Mouse (Mus musculus): Measurements from ENCODE around the gene Fam126a. TPM values are rescaled to one million over a fixed set of nuclear protein-coding genes. Genes with fewer than 3 reads are reported as not detected.

Fam126a gene
- total and polyA plus RNA-seq, 3 experiments, result 30.0 to 51.1 (median 34.7) TPM

- H3K27ac ChIP-seq (ENCODE audit: control insufficient read depth, low read depth, low read length), result no peak overlapping the region
- no peaks in the 10 kb centered on the region for H3K79me2 ChIP-seq (ENCODE audit: control insufficient read depth, insufficient read depth, low read length, poor library complexity)
- no peaks in the 10 kb centered on the region for H3K4me1 ChIP-seq (ENCODE audit: control insufficient read depth in 1 of 2, insufficient read depth in 2 of 2, low read length in 2 of 2)
- no peak overlapping the region for H3K4me3 ChIP-seq (ENCODE audit: control insufficient read depth in 1 of 2, insufficient read depth in 1 of 2, low read depth in 2 of 2, low read length in 2 of 2)
- H3K27me3 ChIP-seq (ENCODE audit: control insufficient read depth in 1 of 2, insufficient read depth in 2 of 2, low read length in 2 of 2), result peaks cover 12 to 18% of the 10 kb centered on the region in 2 experiments
- DNase-seq (ENCODE audit: low read depth, low spot score), result no peak
- H3K36me3 ChIP-seq (ENCODE audit: control insufficient read depth in 1 of 2, insufficient read depth in 2 of 2, low read length in 2 of 2), result no peaks in the 10 kb centered on the region
- TF ChIP-seq BHLHE40 (IDR thresholded peaks at IDR 0.05; ENCODE audit: borderline replicate concordance, low read depth, low read length) (no peak), SIN3A (IDR thresholded peaks at IDR 0.05; ENCODE audit: low read length) (no peak), CTCF (IDR thresholded peaks at IDR 0.05 in 2 of 3, conservative IDR thresholded peaks at IDR 0.05 in 1 of 3; ENCODE audit: control insufficient read depth in 1 of 3, insufficient read depth in 1 of 3, low read depth in 2 of 3, low read length in 3 of 3, poor library complexity in 1 of 3, severe bottlenecking in 1 of 3) (no peak), GATA1 (IDR thresholded peaks at IDR 0.05; ENCODE audit: low read depth, low read length) (no peak), USF1 (IDR thresholded peaks at IDR 0.05; ENCODE audit: low read depth, low read length) (no peak), USF2 (IDR thresholded peaks at IDR 0.05; ENCODE audit: borderline replicate concordance in 1 of 2, insufficient read depth in 1 of 2, low read depth in 1 of 2, low read length in 2 of 2) (no peak), E2F4 (IDR thresholded peaks at IDR 0.05; ENCODE audit: borderline replicate concordance, low read depth, low read length) (no peak), MYC (IDR thresholded peaks at IDR 0.05; ENCODE audit: low read depth, low read length) (no peak), MAX (IDR thresholded peaks at IDR 0.05; ENCODE audit: low read length) (no peak), KAT2A (conservative IDR thresholded peaks at IDR 0.05; ENCODE audit: low read depth, low read length) (no peak), POLR2A (IDR thresholded peaks at IDR 0.05; ENCODE audit: control insufficient read depth in 1 of 2, insufficient read depth in 1 of 2, low read depth in 1 of 2, low read length in 2 of 2, poor library complexity in 1 of 2) (no peak), NRF1 (IDR thresholded peaks at IDR 0.05; ENCODE audit: insufficient read depth, low read depth, low read length, poor library complexity, severe bottlenecking) (no peak), UBTF (IDR thresholded peaks at IDR 0.05; ENCODE audit: borderline replicate concordance, insufficient read depth, low read depth, low read length) (no peak), EP300 (IDR thresholded peaks at IDR 0.05; ENCODE audit: low read depth in 1 of 2, low read length in 2 of 2) (no peak), ZKSCAN1 (IDR thresholded peaks at IDR 0.05; ENCODE audit: low read depth, low read length) (no peak), MYB (IDR thresholded peaks at IDR 0.05; ENCODE audit: low read depth, low read length) (no peak), GABPA (IDR thresholded peaks at IDR 0.05; ENCODE audit: low read depth, low read length) (no peak), ZNF384 (IDR thresholded peaks at IDR 0.05; ENCODE audit: low read depth, low read length) (no peak), ZC3H11A (IDR thresholded peaks at IDR 0.05; ENCODE audit: low read depth, low read length) (no peak)
- no peak overlapping the region for H3K9ac ChIP-seq (ENCODE audit: control insufficient read depth, low read depth, low read length, poor library complexity, severe bottlenecking)
- H3K9me3 ChIP-seq (replicated peaks; ENCODE audit: insufficient read depth, low read length), result no peaks in the 10 kb centered on the region
Measured at GRCm38 (mm10) chr5:24072031-24072430, 41.5 kb upstream of the Fam126a start.

DNA sequence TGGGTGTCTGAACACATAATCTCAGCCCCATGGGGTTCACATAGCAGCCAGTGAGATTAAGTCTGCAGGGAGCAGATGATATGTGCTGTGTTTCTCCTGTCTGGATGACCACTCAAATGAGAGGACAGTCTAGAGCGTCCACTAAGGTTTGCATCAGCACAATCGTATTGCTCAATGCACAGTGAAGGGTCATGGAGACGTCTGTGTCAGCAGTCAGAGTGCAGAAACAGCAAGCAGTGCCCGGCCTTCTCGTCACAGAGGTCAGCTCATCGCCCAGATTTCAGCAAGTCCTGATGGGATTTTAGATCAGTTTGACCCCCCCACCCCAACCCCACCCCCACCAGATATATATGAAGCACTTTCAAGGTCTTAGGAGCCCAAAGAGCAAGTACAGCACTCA is 38.5 kb upstream of the Fam126a start:
- Histone ChIP-seq H3K4me3 (ENCODE audit: control insufficient read depth in 1 of 2, insufficient read depth in 1 of 2, low read depth in 2 of 2, low read length in 2 of 2) (no peak overlapping the region), H3K27ac (ENCODE audit: control insufficient read depth, low read depth, low read length) (no peak overlapping the region), H3K79me2 (ENCODE audit: control insufficient read depth, insufficient read depth, low read length, poor library complexity) (no peaks in the 10 kb centered on the region)

More for the DNA sequence above, 38.5 kb upstream of the Fam126a start:
- no peak for TF ChIP-seq GABPA (IDR thresholded peaks at IDR 0.05; ENCODE audit: low read depth, low read length)
- no peak for TF ChIP-seq NELFE (IDR thresholded peaks at IDR 0.05; ENCODE audit: low read depth, low read length)
- no peak for TF ChIP-seq KAT2A (conservative IDR thresholded peaks at IDR 0.05; ENCODE audit: low read depth, low read length)
- no peak for TF ChIP-seq ZKSCAN1 (IDR thresholded peaks at IDR 0.05; ENCODE audit: low read depth, low read length)
- TF ChIP-seq RCOR1 (IDR thresholded peaks at IDR 0.05; ENCODE audit: low read depth, low read length), result no peak
- TF ChIP-seq SIN3A (IDR thresholded peaks at IDR 0.05; ENCODE audit: low read length), result no peak
- no peak for TF ChIP-seq MXI1 (IDR thresholded peaks at IDR 0.05; ENCODE audit: low read depth, low read length)
- TF ChIP-seq MYC (IDR thresholded peaks at IDR 0.05; ENCODE audit: low read depth, low read length), result no peak
- no peak for TF ChIP-seq MAX (IDR thresholded peaks at IDR 0.05; ENCODE audit: low read length)
- TF ChIP-seq CHD2 (IDR thresholded peaks at IDR 0.05; ENCODE audit: low read length), result no peak
- TF ChIP-seq UBTF (IDR thresholded peaks at IDR 0.05; ENCODE audit: borderline replicate concordance, insufficient read depth, low read depth, low read length), result no peak
- TF ChIP-seq ZMIZ1 (IDR thresholded peaks at IDR 0.05; ENCODE audit: low read depth, low read length), result no peak
- no peak for TF ChIP-seq HCFC1 (IDR thresholded peaks at IDR 0.05; ENCODE audit: low read depth, low read length)
- TF ChIP-seq USF2 (IDR thresholded peaks at IDR 0.05; ENCODE audit: borderline replicate concordance in 1 of 2, insufficient read depth in 1 of 2, low read depth in 1 of 2, low read length in 2 of 2), result no peak
- TF ChIP-seq USF1 (IDR thresholded peaks at IDR 0.05; ENCODE audit: low read depth, low read length), result no peak
- TF ChIP-seq POLR2AphosphoS2 (IDR thresholded peaks at IDR 0.05; ENCODE audit: low read length), result no peak
- no peak for TF ChIP-seq ETS1 (IDR thresholded peaks at IDR 0.05; ENCODE audit: low read depth, low read length)
- Histone ChIP-seq H3K27me3 (ENCODE audit: control insufficient read depth in 1 of 2, insufficient read depth in 2 of 2, low read length in 2 of 2) (peaks cover 14 to 15% of the 10 kb centered on the region in 2 experiments), H3K9ac (ENCODE audit: control insufficient read depth, low read depth, low read length, poor library complexity, severe bottlenecking) (no peak overlapping the region), H3K9me3 (replicated peaks; ENCODE audit: insufficient read depth, low read length) (no peaks in the 10 kb centered on the region), H3K36me3 (ENCODE audit: control insufficient read depth in 1 of 2, insufficient read depth in 2 of 2, low read length in 2 of 2) (no peaks in the 10 kb centered on the region), H3K4me1 (ENCODE audit: control insufficient read depth in 1 of 2, insufficient read depth in 2 of 2, low read length in 2 of 2) (no peaks in the 10 kb centered on the region)
- no peak for DNase-seq (ENCODE audit: low read depth, low spot score)
